33 mouse cellular contexts compared by ENCODE assay signal in the genomic region with DNA sequence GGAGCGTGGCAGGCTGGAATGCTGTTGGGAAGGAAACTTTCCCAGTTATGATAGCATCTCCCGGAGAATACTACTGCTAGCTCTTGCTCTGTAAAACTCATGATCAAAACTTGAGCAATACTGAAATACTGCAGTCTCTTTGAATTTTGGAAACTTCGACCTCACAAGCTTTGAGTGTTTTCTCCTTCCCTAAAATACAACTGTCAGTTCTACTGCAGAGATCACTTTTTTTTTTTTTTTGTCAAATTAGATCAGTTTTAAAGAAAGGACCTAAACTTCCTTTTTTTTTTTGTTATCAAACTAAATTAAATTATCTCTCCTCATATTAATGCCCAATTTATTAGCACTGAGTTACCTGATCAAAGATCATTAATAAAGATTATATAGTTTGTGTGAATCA.
"Had no signal": no experiment of that assay in that cellular context is flagged by ENCODE, and none has a peak within 500 bp of the region (broad histone marks: within the 10 kb centered on the region; RNA-seq: fewer than 3 reads in every experiment).

No protein-coding gene starts in this region.

- H3K4me1 ChIP-seq: heart, embryonic 12.5 days; heart, embryonic 13.5 days; heart, embryonic 15.5 days; hindbrain, embryonic 10.5 days; hindbrain, embryonic 12.5 days; hindbrain, embryonic 13.5 days; hindbrain, embryonic 15.5 days; intestine, embryonic 15.5 days; kidney, embryonic 15.5 days had no signal

- ATAC-seq: hindbrain, embryonic 16.5 days; hindbrain, postnatal 0 days; intestine, embryonic 15.5 days; intestine, embryonic 16.5 days; intestine, postnatal 0 days had no signal

- H3K4me3 ChIP-seq: heart, embryonic 12.5 days; heart, embryonic 13.5 days; heart, embryonic 15.5 days; hindbrain, embryonic 10.5 days; hindbrain, embryonic 12.5 days; hindbrain, embryonic 13.5 days; hindbrain, embryonic 15.5 days; intestine, embryonic 15.5 days; kidney, embryonic 15.5 days; layer of hippocampus, adult 2 months; left cerebral cortex, adult 2 months had no signal

- DNase-seq: heart, postnatal 10 days; heart, postnatal 14 days; heart, postnatal 36 days; heart, postnatal 4 days; kidney, adult 11 months; kidney, adult 18-20 months; kidney, adult 2 months; kidney, adult 8-10 months; kidney, adult 9 months; kidney, postnatal 10 days; kidney, postnatal 14 days; kidney, postnatal 25 days; kidney, postnatal 36 days; kidney, postnatal 4 days; layer of hippocampus, adult 9-11 months; layer of hippocampus, postnatal 36 days had no signal

- H3K27me3 ChIP-seq: heart, embryonic 12.5 days; heart, embryonic 13.5 days; heart, embryonic 15.5 days; hindbrain, embryonic 12.5 days; hindbrain, embryonic 13.5 days; hindbrain, embryonic 15.5 days; intestine, embryonic 15.5 days; kidney, embryonic 15.5 days had no signal

- H3K9ac ChIP-seq: heart, embryonic 12.5 days; heart, embryonic 13.5 days; heart, embryonic 15.5 days; hindbrain, embryonic 12.5 days; hindbrain, embryonic 13.5 days; hindbrain, embryonic 14.5 days; hindbrain, embryonic 15.5 days; intestine, embryonic 15.5 days; kidney, embryonic 15.5 days had no signal

- H3K27ac ChIP-seq: heart, embryonic 13.5 days; heart, embryonic 15.5 days; hindbrain, embryonic 10.5 days; hindbrain, embryonic 12.5 days; hindbrain, embryonic 13.5 days; hindbrain, embryonic 14.5 days; hindbrain, embryonic 15.5 days; hindbrain, postnatal 0 days; intestine, embryonic 15.5 days; kidney, embryonic 15.5 days; kidney, postnatal 0 days; layer of hippocampus, adult 2 months; left cerebral cortex, adult 2 months had no signal

- H3K9me3 ChIP-seq: heart, embryonic 12.5 days; heart, embryonic 13.5 days; heart, embryonic 15.5 days; hindbrain, embryonic 10.5 days; hindbrain, embryonic 12.5 days; hindbrain, embryonic 13.5 days; hindbrain, embryonic 15.5 days; intestine, embryonic 15.5 days; kidney, embryonic 15.5 days had no signal
